Mouse (Mus musculus): Measurements from ENCODE around the gene Ccnj.

- no peak for TF ChIP-seq POLR2AphosphoS2 (IDR thresholded peaks at IDR 0.05; ENCODE audit: low read depth, low read length)
- no peak for TF ChIP-seq MAX (IDR thresholded peaks at IDR 0.05; ENCODE audit: low read length)
- TF ChIP-seq TCF12 (IDR thresholded peaks at IDR 0.05; ENCODE audit: low read depth, low read length): no peak
- TF ChIP-seq CTCF (conservative IDR thresholded peaks at IDR 0.05 in 1 of 2, IDR thresholded peaks at IDR 0.05 in 1 of 2; ENCODE audit: low read depth in 2 of 2, low read length in 2 of 2): no peak
- no peak for TF ChIP-seq POLR2A (IDR thresholded peaks at IDR 0.05; ENCODE audit: low read depth, low read length)
- TF ChIP-seq ZC3H11A (IDR thresholded peaks at IDR 0.05; ENCODE audit: low read depth, low read length): no peak
- TF ChIP-seq MXI1 (IDR thresholded peaks at IDR 0.05; ENCODE audit: low read depth, low read length): no peak
- no peak for TF ChIP-seq MEF2A (IDR thresholded peaks at IDR 0.05; ENCODE audit: borderline replicate concordance, low read depth, low read length)
- TF ChIP-seq MAFK (IDR thresholded peaks at IDR 0.05; ENCODE audit: insufficient replicate concordance, low read length): no peak
- no peak for TF ChIP-seq CHD2 (IDR thresholded peaks at IDR 0.05; ENCODE audit: low read length)
- TF ChIP-seq E2F4 (IDR thresholded peaks at IDR 0.05; ENCODE audit: insufficient replicate concordance, low read depth, low read length): no peak
- TF ChIP-seq RAD21 (IDR thresholded peaks at IDR 0.05; ENCODE audit: low read depth, low read length): no peak
- no peak for TF ChIP-seq EP300 (IDR thresholded peaks at IDR 0.05; ENCODE audit: low read length)
Measured at GRCm38 (mm10) chr19:40868284-40868683, 37.2 kb downstream of the Ccnj start.
